Mouse (Mus musculus) E14TG2a.4 (cell line): Measurements from ENCODE around the gene Krtap5-1.

Experiments
- CTCF ChIP-seq: conservative IDR thresholded peaks from 2 replicates; pipeline ENCODE4 v1.5.1; 2014; ENCODE audit warnings: low read length
- POU5F1 ChIP-seq: IDR thresholded peaks from 2 replicates; pipeline ENCODE4 v1.6.1; 2014; ENCODE audit warnings: low read length, borderline replicate concordance

DNA sequence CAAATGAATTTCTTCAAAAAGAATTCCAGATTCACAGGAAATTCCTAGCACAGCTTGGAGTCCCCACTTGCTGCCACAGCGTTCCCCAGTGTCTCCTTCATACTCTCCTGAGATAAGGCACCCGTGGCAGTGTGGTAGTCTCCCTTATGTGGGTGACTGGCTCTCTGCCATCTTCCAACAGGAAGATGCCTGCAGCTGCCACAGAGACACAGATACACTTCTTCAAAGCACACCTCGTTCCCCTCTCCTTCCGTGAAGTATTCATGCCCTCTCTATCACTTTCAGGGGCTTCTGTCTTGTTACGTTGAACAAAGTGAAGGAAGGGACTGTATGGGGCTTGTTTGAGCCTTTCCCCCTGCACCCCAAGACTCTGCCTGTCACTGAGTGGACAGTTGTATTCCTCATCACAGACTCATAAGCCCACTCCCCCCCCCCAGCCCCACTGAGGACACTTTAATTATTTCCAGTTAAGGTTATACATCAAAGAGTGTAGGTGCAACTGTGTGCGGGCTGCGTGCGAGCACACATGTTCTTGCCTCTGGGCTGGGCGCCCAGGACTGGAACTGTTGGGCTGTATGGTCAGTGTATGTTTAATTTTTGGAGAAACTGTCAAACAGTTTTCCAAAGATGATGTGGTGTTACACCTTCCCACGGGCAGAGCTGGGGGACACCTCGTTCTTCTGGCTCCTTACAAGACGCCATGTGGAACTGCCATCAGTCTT is 26.6 kb upstream of the Krtap5-1 start:
- TF ChIP-seq CTCF (no peak), POU5F1 (no peak)
